Mouse (Mus musculus) forebrain, postnatal 0 days (tissue): ENCODE data around the gene Hspb6. TPM values are rescaled to one million over a fixed set of nuclear protein-coding genes. Genes with fewer than 3 reads are reported as not detected.

Experiments used
- ATAC-seq: fragments of 200-750 bp; cut with Nextera tagmentation; 2 replicates; pipeline ENCODE4 v1.8.0; 2017; ENCODE audit warnings: mild to moderate bottlenecking, moderate library complexity
- DNase-seq: peaks from one replicate; pipeline ENCODE4 v3.0.0-alpha.2; 2015
- H3K27ac ChIP-seq: fragments of 300-500 bp; sonication (generic); 2 replicates; pipeline ENCODE4 v1.5.1; 2014; ENCODE audit warnings: low read depth, mild to moderate bottlenecking, antibody characterized with exemption, low read length, moderate library complexity, mixed read lengths
- H3K27me3 ChIP-seq: fragments of 300-500 bp; sonication (generic); 2 replicates; pipeline ENCODE4 v1.6.1; 2014; ENCODE audit warnings: mild to moderate bottlenecking, low read length, mixed read lengths; ENCODE audit not compliant: insufficient read depth
- H3K36me3 ChIP-seq: fragments of 300-500 bp; sonication (generic); 2 replicates; pipeline ENCODE4 v1.6.1; 2014; ENCODE audit warnings: mild to moderate bottlenecking, moderate library complexity; ENCODE audit not compliant: insufficient read depth
- H3K4me1 ChIP-seq: fragments of 300-500 bp; sonication (generic); 2 replicates; pipeline ENCODE4 v1.6.1; 2014; ENCODE audit warnings: antibody characterized with exemption; ENCODE audit not compliant: insufficient read depth
- H3K4me2 ChIP-seq: fragments of 300-500 bp; sonication (generic); 2 replicates; pipeline ENCODE4 v1.6.1; 2014; ENCODE audit warnings: low read depth, mild to moderate bottlenecking, moderate library complexity
- H3K4me3 ChIP-seq: fragments of 300-500 bp; sonication (generic); 2 replicates; pipeline ENCODE4 v1.5.1; 2014; ENCODE audit warnings: low read depth, low read length, mixed read lengths
- H3K9ac ChIP-seq: fragments of 300-500 bp; sonication (generic); 2 replicates; pipeline ENCODE4 v1.6.1; 2014; ENCODE audit warnings: mild to moderate bottlenecking
- H3K9me3 ChIP-seq: fragments of 300-500 bp; sonication (generic); 2 replicates; pipeline ENCODE4 v1.6.1; 2016; ENCODE audit warnings: low read length
- CTCF ChIP-seq: sonication (generic); IDR thresholded peaks from 2 replicates; pipeline ENCODE4 v1.5.1; 2016; ENCODE audit warnings: antibody characterized with exemption, control low read depth, low read depth
- whole genome bisulfite sequencing: fragments of 180-500 bp; shearing (Covaris S2); extraction: QIAGEN DNeasy Blood & Tissue Kit; methylation state at CpG from one replicate; pipeline ENCODE4 v1.1.7; 2014; 5-methylcytosine and 5-hydroxymethylcytosine counted together
- polyA plus RNA-seq: library from polyadenylated mRNA; unstranded; fragments of >200 nt; fragmentation: Nextera tagmentation; extraction: Ambion mirVana; gene quantifications from 2 replicates; pipeline ENCODE4 v1.2.1, GENCODE M21; 2015
- total RNA-seq: library from RNA; depleted of rRNA; stranded (reverse); fragments of >200 nt; gene quantifications from 2 replicates; pipeline ENCODE4 v1.2.3, GENCODE M21; 2014

Hspb6 gene
- total and polyA plus RNA-seq, 2 experiments from 2014 or later, result 4.1 to 14.0 TPM

DNA sequence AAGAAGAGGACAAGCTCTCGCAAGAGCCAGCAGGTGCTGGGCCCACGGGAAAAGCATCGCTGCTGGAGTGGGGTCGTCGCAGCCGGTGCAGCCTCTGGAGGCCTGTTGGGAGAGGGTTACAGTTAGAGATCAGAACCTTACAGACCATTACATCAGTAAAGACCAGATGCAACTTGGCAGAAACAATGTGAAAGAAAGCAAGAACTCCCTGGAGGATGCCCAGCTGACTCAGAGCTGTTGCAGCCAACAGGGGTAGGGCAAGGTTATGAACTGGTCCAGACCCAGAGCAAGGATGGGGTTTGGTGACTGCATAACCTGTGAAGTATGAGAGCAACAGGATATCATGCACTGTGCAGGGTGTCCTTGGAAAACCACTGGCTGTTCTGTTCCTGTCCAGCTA, 27.5 kb upstream of the Hspb6 start:
- no peak for ATAC-seq
- WGBS, result 84% methylated on average over 6 of the region's 6 CpGs

DNA sequence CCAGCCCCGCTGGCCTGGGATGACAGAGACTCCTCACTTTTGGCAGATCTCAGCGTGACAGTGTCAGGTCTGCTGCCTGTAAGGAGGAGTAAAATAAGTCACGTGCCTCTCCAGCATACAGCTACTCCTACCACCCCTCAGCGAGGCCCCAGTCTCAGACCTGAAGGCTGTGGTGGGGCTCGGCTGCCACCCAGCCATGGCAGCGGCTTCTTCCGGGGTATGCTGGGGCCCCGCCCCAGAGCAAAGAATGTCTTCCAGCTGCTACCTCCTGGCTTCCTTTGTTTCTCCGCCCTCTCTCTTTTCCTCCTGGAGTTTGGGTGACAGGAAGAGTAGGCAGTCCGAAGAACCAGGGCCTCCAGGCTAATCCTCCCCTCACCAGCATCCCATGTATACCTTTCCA, 26.0 kb upstream of the Hspb6 start:
- WGBS, result 42% methylated on average over 10 of the region's 10 CpGs

More for the DNA sequence above, 27.5 kb upstream of the Hspb6 start:
- Histone ChIP-seq H3K27me3 (no peaks in the 10 kb centered on the region), H3K9ac (no peak overlapping the region), H3K4me1 (no peaks in the 10 kb centered on the region), H3K36me3 (peaks cover 68% of the 10 kb centered on the region), H3K9me3 (no peaks in the 10 kb centered on the region), H3K4me2 (no peak overlapping the region), H3K4me3 (no peak overlapping the region), H3K27ac (no peak overlapping the region)
- TF ChIP-seq CTCF, result no peak
- DNase-seq, result no peak

DNA sequence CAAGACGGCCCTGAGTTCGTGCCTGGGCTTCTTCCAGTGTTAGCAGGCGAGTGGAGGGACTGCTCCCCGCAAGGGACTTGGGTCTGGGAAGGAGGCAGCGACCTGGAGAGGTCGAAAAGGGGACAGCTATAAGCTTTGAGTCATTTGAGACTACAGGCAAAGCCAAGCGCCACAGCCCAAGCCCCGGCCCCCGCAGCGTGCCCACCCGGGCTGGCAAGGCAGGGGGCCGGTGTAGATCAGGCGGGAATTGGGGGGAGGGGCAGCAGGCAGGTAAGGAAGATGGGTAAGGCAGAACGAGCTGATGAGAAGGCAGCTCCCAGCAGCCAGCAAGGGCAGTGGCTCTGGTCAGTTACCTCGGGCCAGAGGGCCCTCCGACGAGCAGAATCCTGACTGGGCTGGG, 25.6 kb upstream of the Hspb6 start:
- Histone ChIP-seq H3K4me3 (no peak overlapping the region), H3K27ac (no peak overlapping the region), H3K9me3 (no peaks in the 10 kb centered on the region), H3K4me1 (no peaks in the 10 kb centered on the region), H3K36me3 (peaks cover 85% of the 10 kb centered on the region), H3K27me3 (no peaks in the 10 kb centered on the region), H3K9ac (no peak overlapping the region), H3K4me2 (no peak overlapping the region)
- no peak for DNase-seq
- WGBS, result 31% methylated on average over 17 of the region's 17 CpGs
- no peak for ATAC-seq
- TF ChIP-seq CTCF, result no peak

More for the DNA sequence above, 26.0 kb upstream of the Hspb6 start:
- no peaks in the 10 kb centered on the region for H3K4me1 ChIP-seq
- TF ChIP-seq CTCF, result no peak
- no peak overlapping the region for H3K9ac ChIP-seq
- no peaks in the 10 kb centered on the region for H3K9me3 ChIP-seq
- no peak overlapping the region for H3K4me2 ChIP-seq
- H3K4me3 ChIP-seq, result no peak overlapping the region
- H3K27me3 ChIP-seq, result no peaks in the 10 kb centered on the region
- no peak for DNase-seq
- peaks cover 81% of the 10 kb centered on the region for H3K36me3 ChIP-seq
- ATAC-seq, result no peak
- H3K27ac ChIP-seq, result no peak overlapping the region

DNA sequence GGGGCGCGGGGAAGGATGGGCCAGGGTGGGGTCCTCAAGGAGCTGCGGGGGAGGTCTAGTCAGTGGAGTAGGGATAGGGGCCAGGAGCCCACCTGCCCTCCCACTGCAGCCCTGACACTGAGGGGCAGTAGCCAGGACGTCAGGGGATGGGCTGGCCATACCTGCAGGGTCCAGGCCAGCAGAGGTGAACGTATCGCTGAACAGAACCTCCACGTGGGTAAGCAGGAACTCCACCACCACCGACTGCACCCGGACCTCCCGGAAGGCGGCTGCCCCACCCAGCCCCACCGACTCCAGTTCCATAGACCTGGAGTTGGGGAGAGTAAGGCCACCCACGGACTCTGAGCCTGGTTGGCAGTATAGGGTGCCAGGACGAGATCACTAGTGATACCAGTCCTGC, 25.0 kb upstream of the Hspb6 start:
- Histone ChIP-seq H3K36me3 (peaks cover 91% of the 10 kb centered on the region), H3K27ac (no peak overlapping the region), H3K27me3 (no peaks in the 10 kb centered on the region), H3K4me3 (no peak overlapping the region), H3K9ac (no peak overlapping the region), H3K4me1 (0 out of 2 replicates have a peak, but pooled peaks cover 3% of the 10 kb centered on the region), H3K4me2 (no peak overlapping the region), H3K9me3 (no peaks in the 10 kb centered on the region)
- no peak for TF ChIP-seq CTCF
- WGBS, result 81% methylated on average over 14 of the region's 14 CpGs
- ATAC-seq, result no peak
- no peak for DNase-seq

DNA sequence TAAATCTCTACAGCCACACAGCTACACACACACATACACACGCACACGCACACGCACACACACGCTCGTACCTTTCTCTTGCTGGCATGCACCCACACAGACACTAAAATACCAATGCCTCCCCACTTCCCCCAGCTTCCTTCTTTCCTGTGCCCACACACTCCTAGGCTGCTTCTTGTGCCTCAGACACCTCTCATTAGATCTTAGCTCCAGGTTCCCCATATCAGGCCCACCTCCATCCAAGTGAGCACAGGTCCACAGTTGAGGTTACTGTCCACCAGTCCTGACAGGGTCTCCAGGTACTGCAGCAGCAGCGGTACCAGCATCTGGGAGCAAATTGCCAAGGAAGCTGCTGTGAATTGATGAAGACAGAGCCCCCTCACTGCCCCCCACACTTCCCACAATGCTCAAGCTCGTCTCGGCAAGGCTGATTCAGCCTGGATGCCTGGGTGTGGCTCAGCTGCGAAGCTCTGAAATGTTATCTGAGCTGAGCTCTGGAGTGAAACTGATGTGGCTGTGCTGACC, 20.6 kb upstream of the Hspb6 start:
- H3K9me3 ChIP-seq, result no peaks in the 10 kb centered on the region
- ATAC-seq, result no peak
- no peak for DNase-seq
- WGBS, result 79% methylated on average over 9 of the region's 9 CpGs
- no peaks in the 10 kb centered on the region for H3K27me3 ChIP-seq
- peaks cover 66% of the 10 kb centered on the region for H3K36me3 ChIP-seq
- H3K4me1 ChIP-seq, result peaks cover 20% of the 10 kb centered on the region
- H3K4me3 ChIP-seq, result no peak overlapping the region
- no peak overlapping the region for H3K9ac ChIP-seq
- TF ChIP-seq CTCF, result no peak
- H3K27ac ChIP-seq, result no peak overlapping the region
- 0 out of 2 replicates have a peak overlapping the region, but pooled peaks have one; percentile 2 for H3K4me2 ChIP-seq

DNA sequence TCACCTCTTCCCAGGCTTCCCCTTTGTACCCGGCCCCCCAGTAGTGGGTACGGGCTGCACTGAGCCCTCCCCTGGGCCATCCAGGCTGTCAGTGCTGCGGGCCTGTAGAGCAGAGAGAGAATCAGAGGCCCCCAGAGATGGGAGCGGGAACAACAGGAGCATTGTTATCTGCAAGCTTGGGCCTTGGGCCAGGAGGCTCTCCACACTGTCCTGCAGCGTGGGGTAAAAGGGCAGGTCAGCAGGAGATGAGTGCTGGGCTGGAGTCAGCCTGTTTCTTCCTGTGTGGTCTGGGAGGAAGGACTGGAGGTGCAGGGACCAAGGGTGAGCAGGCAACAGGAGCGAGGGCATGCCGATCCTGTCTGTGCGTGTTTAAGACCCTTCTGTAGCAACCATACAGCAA, 19.0 kb upstream of the Hspb6 start:
- WGBS, result 8% methylated on average over 8 of the region's 8 CpGs
- H3K9ac ChIP-seq, result peak overlapping the region; percentile 94
- H3K9me3 ChIP-seq, result no peaks in the 10 kb centered on the region
- 0 out of 2 replicates have a peak overlapping the region, but pooled peaks have one; percentile 15 for H3K27ac ChIP-seq
- H3K36me3 ChIP-seq, result peaks cover 51% of the 10 kb centered on the region
- no peak for ATAC-seq
- DNase-seq, result no peak
- H3K4me1 ChIP-seq, result peaks cover 20% of the 10 kb centered on the region
- peak overlapping the region; percentile 88 for H3K4me3 ChIP-seq
- no peak for TF ChIP-seq CTCF
- H3K4me2 ChIP-seq, result peak overlapping the region; percentile 83
- H3K27me3 ChIP-seq, result no peaks in the 10 kb centered on the region

DNA sequence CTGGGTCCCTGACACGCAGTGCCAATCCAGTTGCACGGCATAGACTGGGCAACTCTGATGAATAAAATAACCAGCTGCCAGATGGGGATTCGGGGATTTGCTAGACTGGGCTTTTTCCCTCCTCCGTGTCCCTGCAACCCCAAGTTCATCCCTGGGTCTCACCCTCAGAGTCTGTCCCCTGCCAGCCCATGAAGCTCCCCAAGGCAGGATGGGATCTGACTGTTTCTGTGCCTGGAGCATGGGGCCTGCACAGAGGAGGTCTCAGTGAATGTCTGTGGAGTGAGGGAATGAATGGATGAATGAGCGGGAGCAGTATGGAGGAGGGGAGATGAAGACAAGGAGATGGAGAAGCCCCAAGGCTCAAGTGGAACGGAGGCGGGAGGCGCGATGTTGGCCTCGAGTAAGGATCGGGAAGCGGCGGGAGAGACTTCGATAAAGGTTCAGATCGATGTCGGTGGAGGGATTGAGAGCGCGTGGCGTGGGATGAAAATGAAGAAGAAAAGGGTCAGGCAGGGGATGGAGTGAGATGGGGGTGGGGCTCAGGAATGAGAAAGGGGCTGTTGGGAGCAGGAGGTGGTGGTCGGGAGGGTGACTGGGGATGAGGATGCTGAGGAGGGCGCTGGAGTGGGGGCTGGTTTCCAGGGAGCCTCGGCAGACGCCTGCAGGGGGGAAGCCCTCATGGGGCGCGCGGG, 17.9 kb upstream of the Hspb6 start:
- Histone ChIP-seq H3K4me2 (peak overlapping the region; percentile 83), H3K4me1 (peaks cover 20% of the 10 kb centered on the region), H3K9ac (peak overlapping the region; percentile 94), H3K27ac (peak overlapping the region; percentile 94), H3K4me3 (peak overlapping the region; percentile 88), H3K27me3 (no peaks in the 10 kb centered on the region), H3K9me3 (no peaks in the 10 kb centered on the region), H3K36me3 (peaks cover 39% of the 10 kb centered on the region)
- TF ChIP-seq CTCF, result no peak
- 2% methylated on average over 25 of the region's 26 CpGs for WGBS
- peak; percentile 41 for ATAC-seq
- peak; percentile 65 for DNase-seq
